Mouse (Mus musculus): ENCODE results near the gene Csnk1d.

Gene Csnk1d

DNA sequence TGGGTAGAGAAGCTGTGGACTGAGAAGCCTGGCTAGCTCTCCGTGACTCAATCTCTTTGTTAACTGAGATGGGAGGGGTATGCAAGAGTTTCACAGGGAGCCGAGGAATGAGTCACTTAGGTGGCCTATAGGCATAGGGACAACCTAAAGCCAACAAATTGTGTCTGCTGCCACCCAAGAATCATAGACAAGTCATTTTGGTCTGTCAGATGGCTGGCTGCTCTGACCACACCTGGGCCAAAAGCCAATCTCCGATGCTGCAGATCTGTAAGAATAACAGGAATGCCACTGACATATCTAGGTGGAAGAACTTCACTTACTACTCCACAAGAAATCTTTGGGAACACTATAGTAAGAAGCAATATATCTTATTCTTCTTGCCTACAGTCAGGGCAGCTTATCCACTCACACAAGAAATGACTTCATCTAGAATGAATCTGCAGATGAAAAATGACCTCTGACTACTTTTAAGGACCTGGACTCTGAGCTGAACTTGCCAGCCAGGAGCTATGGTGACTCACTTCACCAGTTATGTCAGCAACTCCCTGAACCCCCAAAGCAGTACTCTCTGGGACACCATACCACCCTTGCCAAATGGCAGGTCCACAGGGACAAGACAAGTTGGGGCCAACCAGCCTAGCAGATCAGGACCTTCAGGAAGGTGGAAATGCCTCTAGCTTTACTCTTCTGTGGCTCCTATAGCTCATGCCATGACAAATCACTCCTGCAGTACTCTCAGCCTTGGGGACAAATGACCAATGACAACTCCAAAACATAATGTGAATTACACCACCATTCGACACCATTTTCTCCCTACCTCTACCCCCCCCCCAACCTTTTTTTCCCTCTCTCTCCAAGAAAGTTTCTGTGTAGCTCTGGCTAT, 6.4 kb downstream of the Csnk1d start:
- DNase-seq = no peak

- DNase-seq = no peak
Observed at GRCm38 (mm10) chr11:120982459-120982858, 8.7 kb downstream of the Csnk1d start.

DNA sequence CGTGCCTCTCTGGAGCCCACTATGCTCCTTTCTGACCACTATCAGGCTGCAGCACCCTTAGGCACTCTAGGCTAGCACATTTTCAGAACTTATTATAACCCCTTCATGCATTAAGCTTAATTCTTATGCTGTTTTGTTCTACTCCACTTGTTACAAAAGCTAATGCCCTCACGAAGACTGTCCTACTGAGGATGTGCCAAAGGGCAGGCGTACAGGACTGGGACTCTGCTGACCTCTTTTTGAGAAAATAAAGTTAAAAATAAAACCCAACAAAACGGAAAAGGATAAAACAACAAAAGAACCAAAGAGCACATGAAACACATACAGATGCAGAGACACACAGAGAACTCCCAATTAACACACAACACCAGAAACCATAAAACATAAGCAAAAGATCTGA, 9.5 kb downstream of the Csnk1d start:
- no peak for DNase-seq

DNA sequence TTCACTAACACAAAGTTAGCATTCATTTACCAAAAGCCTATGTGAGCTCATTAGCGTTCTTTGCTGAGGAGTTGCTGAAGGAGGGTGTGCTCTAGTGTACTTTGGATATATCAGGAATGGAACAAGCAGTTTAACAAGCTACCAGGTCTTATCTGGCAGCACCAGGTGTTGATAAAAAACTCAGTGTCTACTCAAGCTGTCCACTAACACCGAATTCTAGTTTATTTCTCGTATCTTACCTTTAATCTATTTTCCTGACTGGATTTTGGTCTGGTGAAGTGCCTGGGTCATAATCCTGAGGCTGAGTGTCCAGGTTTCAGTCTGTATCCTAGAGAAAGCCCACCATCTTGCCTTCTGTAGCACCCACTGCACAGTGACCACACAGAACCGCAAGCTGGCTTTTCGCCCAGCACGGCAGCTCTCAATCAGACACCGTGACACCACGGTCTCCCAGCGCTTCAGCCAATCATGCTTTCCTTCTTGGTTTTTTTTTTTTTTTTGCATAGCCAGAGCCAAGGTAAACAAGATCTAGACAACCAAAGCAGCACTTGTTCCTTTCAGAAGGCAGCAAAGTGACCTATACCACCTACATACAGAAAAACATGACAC, 10.6 kb downstream of the Csnk1d start:
- no peak for DNase-seq

DNA sequence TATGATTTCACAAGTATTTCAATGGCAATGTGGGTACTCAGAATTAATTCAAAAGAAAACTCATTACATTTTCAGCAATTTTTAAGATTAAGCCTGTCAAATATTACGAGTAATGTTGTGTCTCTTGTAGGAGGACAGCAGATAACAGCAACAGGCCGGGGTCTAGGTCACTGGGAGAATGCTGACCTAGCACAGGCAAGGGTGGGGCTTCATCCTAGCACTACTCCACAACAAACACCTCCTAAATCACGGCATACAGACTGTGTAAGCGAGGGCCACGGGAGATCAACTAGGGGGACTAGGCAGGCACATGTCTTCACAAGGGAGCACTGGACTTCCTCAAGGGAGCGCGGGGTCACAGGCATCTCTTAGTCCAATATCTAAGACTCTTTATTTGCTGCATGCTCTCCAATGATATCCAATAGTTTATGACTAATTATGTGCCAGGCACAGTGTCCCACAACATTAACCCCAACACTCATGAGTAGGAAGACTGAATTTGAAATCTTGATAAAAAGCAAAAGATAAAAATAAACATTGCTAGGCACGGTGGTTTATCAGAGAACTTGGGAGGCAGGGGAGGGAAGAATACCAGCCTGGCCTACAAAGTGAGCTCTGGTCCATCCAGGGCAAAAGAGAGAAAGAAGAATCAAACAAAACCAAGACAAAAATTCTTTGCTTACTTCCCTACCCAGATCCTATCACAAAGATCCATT, 11.3 kb downstream of the Csnk1d start:
- DNase-seq = no peak

DNA sequence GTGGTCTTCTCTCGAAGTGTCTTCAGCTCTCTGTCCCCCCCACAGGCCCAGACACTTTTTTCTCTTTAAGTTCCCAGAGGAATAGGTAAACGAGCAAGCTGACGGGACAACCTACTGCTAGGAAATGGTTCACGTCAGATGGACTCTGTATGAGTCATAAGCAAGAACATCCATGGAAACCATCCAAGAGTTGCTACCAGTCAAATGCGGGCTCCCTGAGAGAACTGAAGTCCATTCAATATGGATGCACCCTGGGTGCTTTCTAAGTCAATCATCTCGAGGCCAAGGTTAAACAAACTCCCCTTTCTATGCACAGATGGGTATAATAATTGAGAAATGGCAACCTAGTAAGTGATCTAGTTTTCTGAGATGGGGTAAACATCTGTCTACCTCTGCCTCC, 17.8 kb downstream of the Csnk1d start:
- DNase-seq = no peak

GRCm38 (mm10) chr11:120971237-120971636, 19.9 kb downstream of the Csnk1d start:
- DNase-seq = no peak

DNA sequence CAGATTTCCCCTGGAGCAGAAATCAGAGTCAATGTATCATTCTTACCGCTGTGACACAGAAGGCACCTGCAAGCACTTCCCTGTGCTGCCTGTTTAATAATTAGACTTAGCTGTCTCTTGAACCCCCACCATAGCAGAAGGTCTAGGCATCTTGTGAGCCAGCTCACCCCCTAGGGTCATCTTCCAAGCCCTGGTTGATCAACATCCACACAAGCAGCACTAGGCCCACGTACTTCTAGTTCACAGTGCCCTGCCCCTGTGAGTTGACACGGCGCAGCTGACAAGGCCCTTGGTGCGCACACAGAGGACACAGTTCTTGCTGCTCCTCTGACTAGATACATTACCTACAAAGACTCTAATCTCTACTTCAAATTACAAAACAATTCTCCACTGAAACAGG, 21.4 kb downstream of the Csnk1d start:
- no peak for DNase-seq

DNA sequence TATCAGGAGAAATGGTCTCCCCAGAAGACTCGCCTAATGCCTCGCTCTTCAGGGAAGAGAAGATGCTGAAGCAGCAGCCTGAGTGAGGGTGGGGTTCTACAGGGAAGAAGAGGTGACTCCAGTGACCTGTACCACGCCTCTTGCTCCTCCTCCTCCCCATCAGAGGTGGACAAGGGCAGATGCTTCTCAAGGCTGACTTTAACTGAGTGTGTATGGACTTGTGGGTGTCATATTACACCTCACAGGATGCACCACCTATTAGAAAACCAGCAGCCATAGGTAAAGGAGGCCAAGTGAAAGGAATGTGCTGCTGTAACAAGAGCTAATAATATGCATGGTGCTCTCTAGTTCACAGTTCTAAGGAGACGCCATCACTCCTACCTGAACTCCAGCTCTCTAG, 25.5 kb downstream of the Csnk1d start:
- no peak for DNase-seq

GRCm38 (mm10) chr11:120964195-120965157, 26.7 kb downstream of the Csnk1d start:
- no peak for DNase-seq

DNA sequence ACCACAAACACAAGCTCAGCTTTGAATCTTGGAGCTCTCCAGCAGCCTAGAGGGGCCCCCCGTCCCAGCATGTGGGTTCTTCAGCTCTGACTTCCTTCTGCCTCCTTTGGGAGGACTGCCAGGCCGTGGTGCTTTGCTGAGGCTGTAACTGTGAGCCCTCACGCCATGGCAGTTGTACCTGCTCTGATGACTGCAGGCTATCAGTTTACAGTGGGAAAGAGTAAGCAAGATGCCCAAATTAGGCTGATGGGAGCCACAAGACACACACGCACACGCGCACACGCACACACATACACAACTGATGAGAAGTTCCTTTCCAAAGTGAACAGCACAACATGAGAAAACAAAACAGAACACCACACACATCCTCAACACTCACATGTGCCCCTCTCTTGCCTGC, 28.2 kb downstream of the Csnk1d start:
- no peak for DNase-seq

DNA sequence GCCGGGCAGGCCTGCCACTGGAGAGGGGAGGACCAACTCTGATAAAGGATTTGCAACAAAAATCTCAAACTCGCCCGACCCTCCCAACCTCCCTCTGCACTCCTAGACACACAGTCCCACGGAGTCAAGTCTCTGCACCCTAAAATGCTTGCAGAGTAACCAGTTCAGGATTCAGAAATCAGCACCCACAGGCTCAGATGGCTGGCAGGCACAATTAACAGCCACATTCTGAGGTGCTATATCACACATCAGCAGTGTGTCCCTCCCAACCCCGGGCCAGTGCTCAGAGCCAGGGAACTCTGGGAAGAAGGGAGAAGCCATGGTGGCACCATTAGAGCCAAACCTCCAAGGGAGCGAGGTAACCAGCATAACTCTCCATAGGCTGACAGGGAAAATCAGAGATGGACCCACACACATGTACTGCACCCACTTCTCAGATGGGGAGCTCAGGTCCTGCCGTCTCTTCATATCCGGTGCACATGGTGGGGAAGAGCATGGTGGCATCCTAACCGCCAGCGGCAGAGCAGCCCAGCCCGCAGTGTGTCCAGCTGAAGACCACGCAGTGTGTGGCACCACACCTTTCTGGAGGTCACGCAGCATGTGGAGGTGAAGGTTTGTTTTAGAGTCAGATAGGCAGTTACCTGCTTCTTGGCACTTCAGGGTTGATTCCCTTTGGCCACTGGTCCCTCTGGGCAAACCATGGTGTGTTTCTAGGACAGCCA, 28.9 kb downstream of the Csnk1d start:
- no peak for DNase-seq

GRCm38 (mm10) chr11:120961594-120961993, 29.5 kb downstream of the Csnk1d start:
- no peak for DNase-seq

GRCm38 (mm10) chr11:120960248-120960647, 30.9 kb downstream of the Csnk1d start:
- DNase-seq = no peak

GRCm38 (mm10) chr11:120959564-120959963, 31.6 kb downstream of the Csnk1d start:
- DNase-seq = no peak

- no peak for DNase-seq
Observed at GRCm38 (mm10) chr11:120959066-120959465, 32.1 kb downstream of the Csnk1d start.

GRCm38 (mm10) chr11:120957731-120958257, 33.3 kb downstream of the Csnk1d start:
- no peak for DNase-seq

DNA sequence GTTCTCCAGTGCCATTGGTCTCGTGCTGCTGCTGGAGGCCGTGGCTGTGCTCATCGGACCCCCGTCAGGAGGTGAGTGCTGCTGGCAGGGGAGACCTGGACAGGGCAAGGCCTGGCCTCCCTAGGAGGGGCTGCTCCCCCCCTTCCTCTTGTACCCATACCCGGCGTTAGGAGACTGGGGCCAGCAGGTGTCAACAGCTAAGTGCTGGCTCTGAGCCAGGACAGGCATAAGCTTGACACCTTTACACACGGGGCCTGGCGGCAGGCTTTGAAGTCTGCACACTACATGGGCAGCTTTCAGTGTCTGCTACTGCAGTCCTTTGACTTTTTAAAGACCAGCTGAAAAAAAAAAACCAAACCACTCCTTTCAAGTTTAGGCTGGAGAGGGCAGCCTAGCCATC, 34.1 kb downstream of the Csnk1d start:
- DNase-seq = no peak

GRCm38 (mm10) chr11:120955701-120956100, 35.4 kb downstream of the Csnk1d start:
- no peak for DNase-seq

- no peak for DNase-seq
Observed at GRCm38 (mm10) chr11:120954936-120955335, 36.2 kb downstream of the Csnk1d start.
